In genomic region chr14:32707938-32708337, GRCm38 (mm10) we compare ENCODE assay signal across 15 mouse cellular contexts. TPM values are rescaled to one million over a fixed set of nuclear protein-coding genes. Genes with fewer than 3 reads are reported as not detected.
DNase-seq lines count a peak whose midpoint lies in the region.
"Had no signal": no experiment of that assay in that cellular context is flagged by ENCODE, and none has a peak within 500 bp of the region (broad histone marks: within the 10 kb centered on the region; RNA-seq: fewer than 3 reads in every experiment).

No protein-coding gene starts in this region.

- DNase-seq in gastrocnemius, adult 18-20 months (ENCODE audit: low spot score), result peak; percentile 88
- DNase-seq in gastrocnemius, postnatal 4 days (ENCODE audit: low spot score in 2 of 2), result no peak
- DNase-seq in ES-CJ7 (ENCODE audit: low read depth, low spot score), result peak; percentile 47
- peak; percentile 35 to 44 for DNase-seq in heart, adult 9 months (ENCODE audit: low spot score in 2 of 2)
- peak; percentile 32 for DNase-seq in heart, postnatal 4 days
- no peak for DNase-seq in left cerebral cortex, postnatal 25 days (ENCODE audit: low spot score in 2 of 2)
- DNase-seq in lung, postnatal 25 days (ENCODE audit: low spot score), result no peak
- no peak for DNase-seq in spleen, postnatal 14 days (ENCODE audit: low spot score in 2 of 2)
- DNase-seq: adrenal gland, adult 2 months; cerebellum, adult 8-10 months; kidney, adult 9 months; kidney, postnatal 36 days; layer of hippocampus, adult 9-11 months; right cerebral cortex, postnatal 14 days had no signal

- intact Hi-C loops in left cerebral cortex, postnatal 25 days (cut with DNase I), result no loop called here

RNA-seq across cellular contexts. Expression of gene 3425401B19Rik, which starts 22.8 kb away (rescaled TPM):
- 100 to 1,000 TPM; 355 to 389 TPM for total RNA-seq in gastrocnemius, adult 18-20 months (2021)
- total RNA-seq in gastrocnemius, postnatal 4 days (2021), result 100 to 1,000 TPM; 137 to 194 TPM
- 10 to 100 TPM; 39.4 to 39.5 TPM for total RNA-seq in heart, postnatal 4 days (2021)
- under 1 TPM; 0.21 to 0.25 TPM for total RNA-seq in left cerebral cortex, postnatal 25 days (2021)
- total RNA-seq: adrenal gland, adult 2 months; common myeloid progenitor, adult 5-6 weeks had no signal

Comparison
In these comparisons a context has a peak if more than half of its experiments do, and no peak if none do; other contexts are left out.
1. DNase-seq: peak in gastrocnemius, adult 18-20 months (single experiment), ES-CJ7 (single experiment), heart, adult 9 months (2 of 2) and heart, postnatal 4 days (single experiment); none in gastrocnemius, postnatal 4 days (0 of 2), left cerebral cortex, postnatal 25 days (0 of 2), lung, postnatal 25 days (single experiment) and spleen, postnatal 14 days (0 of 2).
2. RNA of gene 3425401B19Rik, which starts 22.8 kb away (total RNA-seq): 355 to 389 TPM in gastrocnemius, adult 18-20 months, 137 to 194 TPM in gastrocnemius, postnatal 4 days and 39.4 to 39.5 TPM in heart, postnatal 4 days; 0.21 to 0.25 TPM in left cerebral cortex, postnatal 25 days; every median in the first group is over 10 times any median in the second.